Mouse (Mus musculus) stomach, embryonic 16.5 days (tissue): ENCODE measurements at regions not wholly inside any gene's neighbourhood (a gene's known extent, or its start where the extent isn't known, plus 50 kb on each side); places are given as distances from the start of the nearest gene placed in this dataset.
A peak's percentile ranks its signal among the peaks of the same experiment; 100 is the strongest.

Experiments
- ATAC-seq: fragments of 200-750 bp; cut with Nextera tagmentation; 2 replicates; pipeline ENCODE4 v1.8.0; 2017; ENCODE audit warnings: moderate number of reproducible peaks, moderate TSS enrichment; ENCODE audit not compliant: insufficient read depth, low FRiP score
- H3K27ac ChIP-seq: fragments of 300-500 bp; sonication (generic); 2 replicates; pipeline ENCODE4 v1.5.1; 2014; ENCODE audit warnings: low read length
- H3K27me3 ChIP-seq: fragments of 300-500 bp; sonication (generic); 2 replicates; pipeline ENCODE4 v1.6.1; 2014; ENCODE audit warnings: low read length, control low read depth, mixed read lengths; ENCODE audit not compliant: control insufficient read depth, insufficient read depth
- H3K36me3 ChIP-seq: fragments of 300-500 bp; sonication (generic); 2 replicates; pipeline ENCODE4 v1.6.1; 2014; ENCODE audit warnings: low read length; ENCODE audit not compliant: control insufficient read depth, insufficient read depth
- H3K4me1 ChIP-seq: fragments of 300-500 bp; sonication (generic); 2 replicates; pipeline ENCODE4 v1.6.1; 2014; ENCODE audit warnings: low read length, control low read depth, mixed read lengths; ENCODE audit not compliant: control insufficient read depth, insufficient read depth
- H3K4me2 ChIP-seq: fragments of 300-500 bp; sonication (generic); 2 replicates; pipeline ENCODE4 v1.6.1; 2014; ENCODE audit warnings: low read depth, low read length, mixed read lengths
- H3K4me3 ChIP-seq: fragments of 300-500 bp; sonication (generic); replicated peaks from 2 replicates; pipeline ENCODE4 v1.5.1; 2014; ENCODE audit warnings: mild to moderate bottlenecking, low read length
- H3K9ac ChIP-seq: fragments of 300-500 bp; sonication (generic); 2 replicates; pipeline ENCODE4 v1.6.1; 2014; ENCODE audit warnings: low read length
- H3K9me3 ChIP-seq: fragments of 300-500 bp; sonication (generic); replicated peaks from 2 replicates; pipeline ENCODE4 v1.6.1; 2016; ENCODE audit warnings: low read length, control low read depth; ENCODE audit not compliant: control insufficient read depth
- WGBS: fragments of 180-500 bp; shearing (Covaris S2); extraction: QIAGEN DNeasy Blood & Tissue Kit; methylation state at CpG from one replicate; pipeline ENCODE4 v1.1.7; 2014; 5-methylcytosine and 5-hydroxymethylcytosine counted together

DNA sequence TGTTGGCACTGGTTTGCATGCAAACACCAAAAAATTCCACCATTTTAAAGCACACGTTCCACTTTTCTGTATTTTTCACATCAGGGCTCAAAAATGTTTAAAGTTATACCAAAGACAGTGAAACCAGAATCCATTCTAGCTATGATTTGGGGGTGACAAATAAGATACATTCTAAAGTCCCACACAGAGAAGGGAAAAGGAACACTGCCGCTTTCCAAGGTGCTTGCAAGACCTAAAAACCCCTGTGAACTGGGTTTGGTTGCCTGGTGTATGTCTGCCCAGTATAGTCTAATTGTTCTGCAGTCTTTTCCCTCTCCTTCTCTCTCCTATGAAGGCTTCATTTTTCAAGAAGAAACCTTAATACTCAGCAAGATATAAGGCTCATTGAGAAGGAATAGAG lies 219.6 kb downstream of the Mef2c start:
- H3K27me3 ChIP-seq = peaks cover 93% of the 10 kb centered on the region
- no peak overlapping the region for H3K4me2 ChIP-seq
- no peak for ATAC-seq
- H3K4me1 ChIP-seq = no peaks in the 10 kb centered on the region
- H3K9ac ChIP-seq = no peak overlapping the region
- no peaks in the 10 kb centered on the region for H3K36me3 ChIP-seq
- H3K4me3 ChIP-seq = no peak overlapping the region
- no peak overlapping the region for H3K27ac ChIP-seq
- no peaks in the 10 kb centered on the region for H3K9me3 ChIP-seq
- WGBS = 9% methylated on average over 2 of the region's 2 CpGs

DNA sequence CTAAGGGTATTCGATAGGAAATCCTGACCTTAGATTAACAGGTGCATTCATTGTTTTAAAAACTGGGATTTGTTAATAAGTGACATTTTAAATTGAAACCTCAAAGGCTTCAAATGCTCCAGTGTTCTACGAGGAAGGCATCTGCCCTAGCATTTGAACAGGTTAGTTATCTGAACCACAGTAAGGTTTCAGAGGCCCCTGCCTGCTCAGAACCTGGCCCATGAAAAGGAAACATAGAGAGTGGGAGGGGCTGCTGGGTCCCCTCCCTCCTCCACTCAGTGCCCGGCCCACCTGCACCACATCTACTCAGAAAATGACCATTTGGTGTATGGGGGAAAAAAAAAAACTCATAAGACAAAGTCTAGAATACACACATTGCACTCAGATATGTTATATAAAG lies 220.4 kb downstream of the Mef2c start:
- Histone ChIP-seq H3K9me3 (no peaks in the 10 kb centered on the region), H3K27ac (no peak overlapping the region), H3K4me1 (no peaks in the 10 kb centered on the region), H3K4me3 (no peak overlapping the region), H3K9ac (no peak overlapping the region), H3K4me2 (no peak overlapping the region), H3K27me3 (peaks cover 90% of the 10 kb centered on the region), H3K36me3 (no peaks in the 10 kb centered on the region)
- no peak for ATAC-seq
- WGBS = 22% methylated on average over 3 of the region's 3 CpGs

DNA sequence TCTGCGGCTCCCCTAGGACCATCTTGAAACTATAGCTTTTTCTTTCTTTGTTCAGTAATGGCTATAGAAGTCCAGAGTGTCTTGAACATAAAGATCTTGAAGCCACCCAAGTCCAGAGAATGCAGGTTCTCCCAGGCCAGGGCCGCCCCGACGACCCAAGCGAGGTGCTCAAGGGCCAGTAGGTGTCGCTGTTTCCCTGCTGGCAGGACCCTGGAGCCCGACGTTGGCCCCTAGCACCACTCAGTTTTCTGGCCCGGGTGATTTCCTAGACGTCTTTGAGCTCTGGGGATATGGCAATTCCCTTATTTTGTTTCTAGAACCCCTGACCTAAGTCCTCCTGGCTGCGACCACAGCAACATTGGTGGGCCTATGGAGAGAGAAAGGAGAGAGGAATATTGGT lies 221.2 kb downstream of the Mef2c start:
- ATAC-seq = peak; percentile 58; the same call in 1 of the 2 replicates
- WGBS = under 1% methylated on average over 11 of the region's 11 CpGs

DNA sequence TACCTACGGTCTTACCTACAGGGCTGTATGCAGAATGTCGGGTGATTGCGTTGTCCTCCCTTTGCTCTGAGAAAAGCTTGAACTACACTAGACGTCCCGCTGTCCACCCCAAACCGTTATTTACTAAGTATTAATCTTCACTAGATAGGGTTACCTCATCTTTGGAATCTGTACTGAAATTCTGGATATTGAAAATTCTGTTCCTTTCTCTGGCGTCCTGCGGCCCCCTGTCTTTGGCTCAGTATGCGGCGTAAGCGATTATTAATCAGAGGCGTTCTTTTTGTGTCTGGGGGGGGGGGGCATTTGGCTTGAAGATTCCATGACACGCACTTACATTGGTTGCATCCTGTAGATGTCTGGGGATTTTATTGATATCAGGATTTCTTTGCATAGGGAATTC lies 222.0 kb downstream of the Mef2c start:
- H3K27ac ChIP-seq = no peak overlapping the region
- no peaks in the 10 kb centered on the region for H3K9me3 ChIP-seq
- H3K36me3 ChIP-seq = no peaks in the 10 kb centered on the region
- H3K9ac ChIP-seq = no peak overlapping the region
- H3K27me3 ChIP-seq = peaks cover 88% of the 10 kb centered on the region
- no peak overlapping the region for H3K4me2 ChIP-seq
- no peak overlapping the region for H3K4me3 ChIP-seq
- H3K4me1 ChIP-seq = 0 out of 2 replicates have a peak, but pooled peaks cover 2% of the 10 kb centered on the region
- WGBS = 3% methylated on average over 13 of the region's 13 CpGs
- no peak for ATAC-seq

More for the DNA sequence above, 221.2 kb downstream of the Mef2c start:
- H3K4me1 ChIP-seq = no peaks in the 10 kb centered on the region
- H3K9me3 ChIP-seq = no peaks in the 10 kb centered on the region
- H3K27me3 ChIP-seq = peaks cover 87% of the 10 kb centered on the region
- H3K27ac ChIP-seq = no peak overlapping the region
- H3K4me3 ChIP-seq = no peak overlapping the region
- H3K36me3 ChIP-seq = no peaks in the 10 kb centered on the region
- H3K4me2 ChIP-seq = no peak overlapping the region
- H3K9ac ChIP-seq = no peak overlapping the region

DNA sequence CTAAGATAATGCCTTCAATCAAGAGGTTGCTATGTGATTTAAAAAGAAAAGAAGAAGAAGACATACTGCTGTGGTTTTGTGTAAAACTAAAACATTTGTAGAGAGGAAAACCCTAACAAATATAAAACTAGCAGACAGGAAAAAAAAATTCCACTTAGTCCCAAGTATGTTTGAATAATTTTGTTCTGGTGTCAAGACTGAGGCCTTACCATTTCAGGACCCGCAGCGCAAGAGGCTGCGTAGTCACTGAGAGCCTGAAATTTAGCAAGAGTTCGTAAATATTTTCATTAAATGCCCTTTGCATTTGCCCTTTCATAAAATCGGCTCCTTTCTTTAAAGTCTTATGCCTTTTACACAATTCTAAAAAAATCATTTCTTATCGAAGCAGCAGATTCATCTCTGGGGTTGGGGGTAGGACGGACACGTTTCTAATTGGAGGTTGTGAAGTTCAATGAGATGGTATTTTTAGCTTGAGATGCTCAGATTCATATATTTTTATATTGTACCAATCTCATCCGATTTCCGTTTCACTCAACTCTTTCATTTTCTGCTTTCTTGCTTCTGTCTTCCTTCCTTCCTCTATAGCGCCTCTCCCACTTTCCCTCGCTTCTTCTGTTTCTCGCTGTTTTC lies 222.6 kb downstream of the Mef2c start:
- ATAC-seq = no peak
- Histone ChIP-seq H3K9ac (no peak overlapping the region), H3K9me3 (no peaks in the 10 kb centered on the region), H3K27me3 (peaks cover 88% of the 10 kb centered on the region), H3K27ac (no peak overlapping the region), H3K4me1 (0 out of 2 replicates have a peak, but pooled peaks cover 8% of the 10 kb centered on the region), H3K4me2 (no peak overlapping the region), H3K36me3 (no peaks in the 10 kb centered on the region), H3K4me3 (no peak overlapping the region)
- 6% methylated on average over 13 of the region's 13 CpGs for WGBS

DNA sequence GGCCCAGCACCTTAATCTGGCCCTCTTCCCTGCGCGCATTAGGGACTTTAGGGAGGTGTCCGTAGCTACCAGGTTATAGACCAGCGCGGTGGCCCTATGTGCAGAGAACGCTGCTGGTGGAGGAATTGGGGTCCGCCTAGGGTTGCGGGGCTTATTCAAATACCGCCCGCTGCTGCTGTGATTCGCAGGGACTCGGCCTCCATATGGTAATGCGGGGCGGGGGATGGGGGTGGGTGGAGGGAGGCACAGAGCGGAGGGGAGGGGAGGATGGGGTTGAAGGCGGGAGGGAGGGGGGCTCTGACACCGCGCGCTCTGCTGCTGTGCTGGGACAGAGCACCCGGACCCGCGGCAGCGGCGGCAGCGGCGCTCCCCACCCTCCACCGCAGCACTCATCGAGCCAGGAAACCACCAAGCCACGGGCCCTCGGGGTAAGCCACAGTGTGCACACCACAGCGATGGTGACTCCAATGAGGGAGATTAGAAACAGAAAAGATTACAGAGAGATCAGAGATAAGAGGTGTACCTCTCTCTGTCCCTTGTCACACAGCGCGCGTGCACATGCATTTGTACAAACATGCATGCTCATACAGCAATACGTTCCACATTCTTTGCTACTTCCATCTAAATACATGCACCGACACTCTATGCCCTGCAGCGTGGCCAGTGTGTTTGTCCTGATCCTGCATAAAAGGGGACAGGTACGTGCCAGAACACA lies 223.4 kb downstream of the Mef2c start:
- peaks cover 86% of the 10 kb centered on the region for H3K27me3 ChIP-seq
- H3K9ac ChIP-seq = no peak overlapping the region
- peak overlapping the region; percentile 10; the same call in 1 of the 2 replicates for H3K4me3 ChIP-seq
- WGBS = 2% methylated on average over 38 of the region's 38 CpGs
- H3K36me3 ChIP-seq = no peaks in the 10 kb centered on the region
- 0 out of 2 replicates have a peak, but pooled peaks cover 8% of the 10 kb centered on the region for H3K4me1 ChIP-seq
- no peak for ATAC-seq
- no peak overlapping the region for H3K27ac ChIP-seq
- H3K9me3 ChIP-seq = no peaks in the 10 kb centered on the region
- no peak overlapping the region for H3K4me2 ChIP-seq

DNA sequence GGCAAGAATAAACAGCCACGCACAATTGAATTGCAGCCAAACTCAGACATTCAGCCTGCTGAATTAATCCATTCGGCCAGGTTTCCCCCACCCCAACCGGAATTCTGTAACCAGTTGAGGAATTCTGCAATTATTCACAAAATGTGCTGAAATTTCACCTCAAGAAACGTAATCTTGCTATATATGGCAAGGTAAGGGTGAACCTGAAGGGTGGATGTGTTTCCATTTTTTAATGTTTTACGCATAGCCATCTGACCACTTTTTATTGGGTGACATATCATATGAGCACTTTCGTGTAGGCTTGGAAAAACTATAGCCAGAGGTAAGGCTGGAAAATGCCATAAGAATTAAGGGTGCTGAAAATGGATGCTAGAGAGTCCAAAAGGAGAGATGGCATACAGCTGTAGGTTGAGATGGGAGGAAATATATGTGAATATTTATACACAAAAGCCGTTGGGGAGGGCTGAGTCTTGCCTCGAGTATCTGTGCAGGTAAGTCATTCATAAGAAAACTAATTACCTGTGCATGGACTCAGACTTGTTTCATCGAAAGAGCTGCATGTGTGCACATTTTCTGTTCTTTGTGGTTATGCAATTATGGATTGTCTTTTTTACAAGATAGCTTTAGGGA lies 224.0 kb downstream of the Mef2c start:
- Histone ChIP-seq H3K4me2 (no peak overlapping the region), H3K36me3 (no peaks in the 10 kb centered on the region), H3K27me3 (peaks cover 86% of the 10 kb centered on the region), H3K9me3 (no peaks in the 10 kb centered on the region), H3K9ac (no peak overlapping the region), H3K4me3 (peak overlapping the region; percentile 10; the same call in 1 of the 2 replicates), H3K27ac (no peak overlapping the region), H3K4me1 (0 out of 2 replicates have a peak, but pooled peaks cover 8% of the 10 kb centered on the region)
- no peak for ATAC-seq
- 10% methylated on average over 9 of the region's 9 CpGs for WGBS

DNA sequence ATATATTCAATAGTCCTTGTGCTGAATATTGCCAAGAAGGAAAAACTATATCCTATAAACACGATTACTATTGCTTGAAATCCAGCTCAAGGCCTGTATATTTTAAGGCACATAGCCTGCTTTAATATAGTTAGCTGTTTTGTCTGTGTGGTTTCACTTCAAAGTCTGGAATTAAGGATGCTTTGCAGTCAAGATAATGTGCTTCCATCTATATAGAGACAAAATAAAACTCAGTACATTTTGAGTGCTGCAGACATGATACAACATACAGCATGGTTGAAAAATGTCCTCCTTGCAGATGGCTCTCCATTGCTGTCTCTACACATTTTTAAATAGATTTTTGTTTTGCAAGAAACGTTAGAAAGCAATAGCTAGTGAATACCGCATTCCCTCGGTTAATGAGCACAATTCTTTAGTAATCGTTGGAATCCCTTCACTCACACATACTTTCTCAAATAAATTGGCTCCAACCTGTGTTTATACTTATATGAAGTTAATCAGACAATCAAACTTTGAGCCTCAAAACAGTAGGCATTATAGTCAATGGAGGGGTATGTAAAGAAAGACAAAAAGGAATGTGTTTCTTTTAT lies 224.7 kb downstream of the Mef2c start:
- no peak for ATAC-seq
- H3K4me2 ChIP-seq = no peak overlapping the region
- 0 out of 2 replicates have a peak, but pooled peaks cover 8% of the 10 kb centered on the region for H3K4me1 ChIP-seq
- H3K4me3 ChIP-seq = no peak overlapping the region
- H3K27me3 ChIP-seq = peaks cover 86% of the 10 kb centered on the region
- no peaks in the 10 kb centered on the region for H3K9me3 ChIP-seq
- H3K27ac ChIP-seq = no peak overlapping the region
- H3K9ac ChIP-seq = no peak overlapping the region
- 8% methylated on average over 5 of the region's 5 CpGs for WGBS
- H3K36me3 ChIP-seq = no peaks in the 10 kb centered on the region
